Mouse (Mus musculus): Measurements from ENCODE around the gene Nrxn3.

DNA sequence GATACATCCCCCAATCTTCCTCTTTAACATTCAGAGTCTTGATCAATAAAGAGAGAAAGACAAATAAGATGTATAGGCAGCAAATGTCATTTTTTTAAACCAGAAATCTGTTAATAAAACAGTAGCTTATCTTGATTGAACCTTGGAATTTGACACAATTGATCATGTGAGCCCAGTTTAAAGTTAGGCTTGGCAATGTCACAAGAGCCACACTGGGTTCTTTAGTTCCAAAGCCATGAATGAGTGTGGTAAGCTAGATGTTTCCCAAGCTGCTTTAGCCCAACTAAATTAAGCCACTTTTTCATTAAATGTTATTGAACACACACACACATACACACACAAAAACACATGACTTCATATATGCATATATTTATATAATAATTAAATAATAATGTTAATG is 786.3 kb downstream of the Nrxn3 start:
- no peak for TF ChIP-seq CTCF (IDR thresholded peaks at IDR 0.05; ENCODE audit: borderline replicate concordance, insufficient read depth, low read length)
- TF ChIP-seq POLR2A (IDR thresholded peaks at IDR 0.05; ENCODE audit: low read depth, low read length): no peak
